Mouse (Mus musculus) liver, adult 2 months (tissue): ENCODE results near the gene Zfp771.

Experiments used
- CTCF ChIP-seq: fragments of 200-500 bp; IDR thresholded peaks from 2 replicates; pipeline ENCODE4 v1.5.1; 2011; ENCODE audit warnings: low read depth, low read length, control low read depth
- POLR2A ChIP-seq: fragments of 200-500 bp; IDR thresholded peaks from 2 replicates; pipeline ENCODE4 v1.6.1; 2011; ENCODE audit warnings: low read length, control low read depth; ENCODE audit not compliant: insufficient read depth; ENCODE audit errors: extremely low read depth

DNA sequence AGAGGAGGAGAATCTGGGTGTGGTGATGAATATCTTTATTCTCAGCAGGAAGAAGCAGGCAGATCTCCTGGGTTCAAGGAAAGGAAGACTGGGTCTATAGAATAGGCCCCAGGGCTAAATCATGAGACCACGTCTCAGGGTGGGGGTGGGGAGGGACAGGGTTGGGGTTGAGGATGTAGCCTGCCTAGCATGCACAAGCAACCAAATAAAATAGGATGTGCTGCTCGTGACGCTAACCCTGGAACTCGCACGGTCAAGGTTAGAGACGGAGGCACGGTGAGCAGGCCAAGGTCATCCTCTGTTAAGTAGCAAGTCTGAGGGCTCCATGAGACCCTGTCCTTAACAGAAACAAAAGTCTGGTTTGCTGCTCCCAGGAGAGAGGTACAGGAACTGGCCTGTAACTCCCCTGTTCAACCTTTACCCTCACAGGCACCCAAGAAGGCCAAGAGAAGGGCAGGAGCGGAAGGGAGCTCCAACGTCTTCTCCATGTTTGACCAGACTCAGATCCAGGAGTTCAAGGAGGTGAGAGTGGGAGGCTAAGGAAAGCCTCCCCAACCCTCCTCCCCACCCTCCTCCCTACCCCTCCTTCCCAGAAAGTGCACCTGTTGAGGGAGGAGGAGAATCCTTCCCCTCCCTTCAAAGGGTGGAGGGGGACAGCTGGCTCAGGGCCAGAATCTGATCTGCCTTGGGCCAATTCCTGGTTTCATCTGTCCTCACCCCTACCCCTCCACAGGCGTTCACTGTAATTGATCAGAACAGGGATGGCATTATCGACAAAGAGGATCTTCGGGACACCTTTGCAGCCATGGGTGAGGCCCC lies 31.4 kb upstream of the Zfp771 start:
- TF ChIP-seq POLR2A (no peak), CTCF (no peak)
